Comparison of ENCODE assay signal across 23 mouse cellular contexts in genomic region chr19:3736001-3736400, GRCm38 (mm10).
"Had no signal": no experiment of that assay in that cellular context is flagged by ENCODE, and none has a peak within 500 bp of the region (broad histone marks: within the 10 kb centered on the region; RNA-seq: fewer than 3 reads in every experiment).

No protein-coding gene starts in this region.

- H3K27ac ChIP-seq: heart, adult 2 months; heart, embryonic 13.5 days; heart, embryonic 15.5 days; hindbrain, embryonic 13.5 days; hindbrain, embryonic 15.5 days; hindbrain, postnatal 0 days; limb, embryonic 13.5 days; limb, embryonic 15.5 days; liver, embryonic 12.5 days; liver, embryonic 14.5 days had no signal

- H3K9ac ChIP-seq: forebrain, postnatal 0 days; heart, embryonic 13.5 days; heart, embryonic 15.5 days; hindbrain, embryonic 13.5 days; hindbrain, embryonic 15.5 days; limb, embryonic 13.5 days; limb, embryonic 15.5 days; liver, embryonic 12.5 days; liver, embryonic 14.5 days had no signal

- H3K4me2 ChIP-seq: heart, embryonic 11.5 days; heart, embryonic 13.5 days; heart, embryonic 15.5 days; hindbrain, embryonic 13.5 days; hindbrain, embryonic 15.5 days; limb, embryonic 13.5 days; limb, embryonic 15.5 days; liver, embryonic 12.5 days had no signal

- H3K36me3 ChIP-seq: heart, embryonic 13.5 days; heart, embryonic 15.5 days; hindbrain, embryonic 13.5 days; hindbrain, embryonic 15.5 days; limb, embryonic 13.5 days; limb, embryonic 15.5 days; liver, embryonic 12.5 days had no signal

- ATAC-seq: forebrain, postnatal 0 days; hindbrain, postnatal 0 days; intestine, embryonic 16.5 days; liver, embryonic 12.5 days had no signal

- H3K4me3 ChIP-seq: heart, adult 2 months; heart, embryonic 13.5 days; heart, embryonic 15.5 days; hindbrain, embryonic 13.5 days; hindbrain, embryonic 15.5 days; limb, embryonic 13.5 days; limb, embryonic 15.5 days; liver, embryonic 12.5 days had no signal

- H3K9me3 ChIP-seq: heart, embryonic 13.5 days; heart, embryonic 15.5 days; hindbrain, embryonic 13.5 days; hindbrain, embryonic 15.5 days; limb, embryonic 13.5 days; limb, embryonic 15.5 days; liver, embryonic 12.5 days had no signal

- DNase-seq: forebrain, postnatal 0 days; gastrocnemius, postnatal 14 days; gastrocnemius, postnatal 36 days; heart, adult 11 months; heart, adult 2 months; heart, postnatal 14 days; heart, postnatal 36 days; kidney, adult 11 months; kidney, postnatal 10 days; layer of hippocampus, adult 9-11 months; layer of hippocampus, postnatal 36 days; left cerebral cortex, postnatal 4 days had no signal

- H3K4me1 ChIP-seq: heart, embryonic 13.5 days; heart, embryonic 15.5 days; hindbrain, embryonic 13.5 days; hindbrain, embryonic 15.5 days; limb, embryonic 13.5 days; limb, embryonic 15.5 days; liver, embryonic 12.5 days had no signal

- H3K27me3 ChIP-seq: heart, embryonic 13.5 days; heart, embryonic 15.5 days; hindbrain, embryonic 13.5 days; hindbrain, embryonic 15.5 days; limb, embryonic 13.5 days; limb, embryonic 15.5 days; liver, embryonic 12.5 days had no signal
